Mouse (Mus musculus): Measurements from ENCODE around the gene Zbtb4.
A peak's percentile ranks its signal among the peaks of the same experiment; 100 is the strongest.

Gene Zbtb4

DNA sequence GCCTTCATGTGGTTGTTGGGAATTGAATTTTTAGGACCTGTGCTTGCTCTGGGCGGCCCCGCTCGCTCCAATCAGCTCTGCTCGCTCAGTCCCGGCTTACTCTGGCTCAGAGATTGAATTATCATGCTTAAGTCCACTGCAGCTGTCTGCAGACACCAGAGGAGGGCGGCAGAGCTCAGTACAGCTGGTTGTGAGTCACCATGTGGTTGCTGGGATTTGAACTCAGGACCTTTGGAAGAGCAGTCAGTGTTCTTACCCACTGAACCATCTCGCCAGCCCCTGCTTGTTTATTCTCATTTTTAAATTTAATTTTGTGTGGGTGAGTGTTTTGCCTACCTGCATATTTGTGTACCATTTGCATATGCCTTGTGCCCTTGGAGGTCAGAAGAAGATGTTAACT lies 2.2 kb upstream of the Zbtb4 start:
- DNase-seq (ENCODE audit: low spot score) = no peak

DNA sequence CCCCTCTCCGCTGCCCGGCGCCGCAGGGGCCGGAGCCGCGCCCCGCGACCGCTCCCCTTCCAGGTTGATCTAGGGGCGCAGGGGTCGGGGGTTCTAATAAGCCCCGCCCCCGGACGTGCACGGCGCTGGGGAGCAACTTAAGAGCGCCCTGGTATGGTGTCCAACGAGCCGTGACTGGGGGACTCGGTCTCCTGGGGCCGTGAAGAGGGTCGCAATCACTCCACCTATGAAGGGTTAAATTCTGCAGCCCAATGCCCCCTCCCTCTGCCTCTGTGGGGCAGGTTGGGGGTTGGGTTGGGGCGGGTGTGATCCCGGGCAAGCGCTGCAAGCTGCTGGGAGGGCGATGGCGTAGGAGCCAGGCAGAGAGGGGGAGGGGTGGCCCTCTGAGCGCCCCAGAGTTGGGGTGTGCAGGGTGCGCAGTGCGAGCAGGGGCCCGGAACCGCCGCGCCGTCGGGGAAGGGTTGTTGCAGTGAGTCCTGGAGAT lies 456 bp downstream of the Zbtb4 start:
- peak; percentile 82 for DNase-seq (ENCODE audit: low spot score)

DNA sequence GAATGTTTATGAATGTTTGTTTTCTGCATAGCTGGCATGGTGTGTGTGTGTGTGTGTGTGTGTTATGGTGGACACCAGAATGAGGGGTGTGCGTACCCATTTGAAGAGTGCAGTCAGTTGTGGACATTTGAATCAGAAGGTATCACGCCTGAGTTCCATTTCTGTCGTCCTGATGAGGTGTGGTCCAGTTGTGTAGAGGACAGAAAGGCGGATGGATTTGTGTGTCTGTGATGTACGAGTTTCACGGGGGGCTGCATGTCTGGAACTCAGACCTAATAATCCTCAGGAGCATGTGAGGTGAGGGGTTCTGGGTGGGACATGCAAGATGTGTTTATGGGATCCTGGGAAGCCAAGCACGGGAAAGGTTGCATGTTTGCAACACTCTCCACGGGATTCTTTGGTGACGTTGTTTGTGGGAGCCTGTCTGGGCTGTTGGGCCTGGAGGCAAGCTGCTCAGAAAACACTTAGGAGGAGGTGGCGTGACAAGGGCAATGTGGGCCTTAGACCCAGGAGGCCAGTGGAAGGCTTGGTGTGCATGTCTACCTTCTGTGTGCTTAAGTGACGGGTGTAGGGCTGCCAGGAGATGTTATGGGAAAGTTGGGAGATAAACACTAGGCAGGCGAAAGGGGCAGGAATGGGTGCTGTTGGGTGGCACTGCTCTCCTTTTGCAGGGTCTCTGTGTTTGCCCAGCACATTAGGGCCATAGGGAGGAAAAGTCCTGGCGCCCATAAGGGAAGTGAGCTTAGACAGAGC lies 1.3 kb downstream of the Zbtb4 start:
- no peak for DNase-seq (ENCODE audit: low spot score)

DNA sequence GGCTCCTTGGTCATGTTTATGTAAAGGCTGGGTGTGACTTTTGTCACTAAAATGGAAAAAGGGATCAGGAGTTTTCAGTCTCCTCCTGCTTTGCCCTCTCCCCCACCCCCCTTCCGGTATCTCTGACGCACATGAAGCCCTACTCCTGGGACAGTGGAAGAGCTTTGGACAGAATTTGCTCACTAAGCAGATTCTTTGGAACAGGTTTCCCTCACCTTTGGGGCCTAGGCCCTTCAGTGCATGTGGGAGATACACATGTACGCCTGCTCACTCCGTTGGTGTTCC lies 1.9 kb downstream of the Zbtb4 start:
- no peak for DNase-seq (ENCODE audit: low spot score)

DNA sequence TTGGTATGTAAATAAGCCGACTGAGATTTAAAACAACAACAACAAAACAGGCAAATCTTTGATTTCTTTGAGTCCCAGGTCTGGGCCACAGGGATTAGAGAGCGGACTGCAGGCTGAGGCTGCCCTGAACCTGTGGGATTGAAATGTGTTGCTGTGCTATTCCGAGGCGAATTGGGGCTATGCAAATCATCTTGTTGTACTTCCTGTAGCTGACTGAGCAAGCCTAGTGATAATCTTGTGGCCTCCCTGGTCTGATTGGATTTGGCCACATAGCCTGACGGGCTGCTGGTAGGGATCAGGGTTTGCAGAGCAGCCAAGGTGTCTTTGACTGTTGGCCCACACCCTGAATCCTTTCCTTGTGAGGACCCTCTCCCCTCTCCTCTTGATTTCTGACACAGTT lies 9.2 kb downstream of the Zbtb4 start:
- DNase-seq (ENCODE audit: low spot score) = no peak

DNA sequence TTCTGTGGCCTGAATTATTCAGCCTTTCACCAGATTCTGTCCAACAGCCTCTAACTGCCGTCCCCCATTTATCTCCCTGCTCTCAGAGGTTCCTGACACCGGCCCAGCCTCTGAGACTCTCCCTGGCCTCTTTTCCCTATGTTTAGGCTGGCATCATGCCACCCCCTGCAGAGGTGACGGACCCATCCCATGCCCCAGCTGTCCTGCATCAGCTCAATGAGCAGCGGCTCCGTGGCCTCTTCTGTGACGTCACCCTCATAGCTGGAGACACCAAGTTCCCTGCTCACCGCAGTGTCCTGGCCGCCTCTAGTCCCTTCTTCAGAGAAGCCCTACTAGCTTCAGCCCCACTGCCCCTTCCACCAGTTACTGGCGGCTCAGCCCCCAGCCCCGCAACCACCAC lies 10.0 kb downstream of the Zbtb4 start:
- DNase-seq (ENCODE audit: low spot score) = no peak

DNA sequence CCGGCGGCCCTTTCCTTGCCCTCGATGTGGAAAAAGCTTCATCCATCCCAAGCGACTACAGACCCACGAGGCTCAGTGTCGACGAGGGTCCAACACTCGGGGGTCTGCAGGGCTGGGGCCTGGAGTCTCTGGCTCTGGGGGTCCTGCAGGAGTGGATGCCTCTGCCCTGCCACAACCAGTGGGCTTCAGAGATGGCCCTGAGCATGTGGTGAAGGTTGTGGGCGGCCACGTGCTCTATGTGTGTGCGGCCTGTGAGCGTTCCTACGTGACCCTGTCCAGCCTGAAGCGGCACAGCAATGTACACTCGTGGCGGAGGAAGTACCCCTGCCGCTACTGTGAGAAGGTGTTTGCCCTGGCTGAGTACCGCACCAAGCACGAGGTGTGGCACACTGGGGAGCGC lies 10.8 kb downstream of the Zbtb4 start:
- no peak for DNase-seq (ENCODE audit: low spot score)

DNA sequence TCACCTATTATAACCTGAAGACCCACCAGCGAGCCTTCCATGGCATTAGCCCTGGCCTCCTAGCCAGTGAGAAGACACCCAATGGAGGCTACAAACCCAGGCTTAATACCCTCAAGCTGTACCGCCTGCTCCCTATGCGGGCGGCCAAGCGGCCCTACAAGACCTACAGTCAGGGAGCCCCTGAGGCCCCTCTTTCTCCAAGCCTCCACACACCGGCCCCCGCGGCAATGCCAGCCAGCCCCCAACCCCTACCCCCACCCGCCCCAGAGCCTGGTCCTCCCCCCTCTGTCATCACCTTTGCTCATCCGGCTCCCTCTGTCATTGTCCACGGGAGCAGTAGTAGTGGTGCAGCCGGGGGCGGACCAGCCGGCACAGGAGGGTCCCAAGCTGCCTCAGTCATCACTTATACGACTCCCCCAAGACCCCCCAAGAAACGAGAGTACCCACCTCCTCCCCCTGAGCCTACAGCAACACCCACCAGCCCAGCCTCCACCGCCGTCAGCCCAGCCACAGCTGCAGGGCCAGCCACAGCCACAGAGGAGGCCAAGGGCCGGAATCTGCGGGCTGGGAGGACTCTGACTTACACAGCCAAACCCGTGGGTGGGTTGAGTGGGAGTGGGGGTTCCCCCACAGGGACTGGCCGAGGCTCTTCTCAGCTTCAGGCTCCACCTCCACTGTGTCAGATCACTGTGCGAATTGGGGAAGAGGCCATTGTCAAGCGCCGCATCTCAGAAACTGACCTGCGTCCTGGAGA lies 12.0 kb downstream of the Zbtb4 start:
- DNase-seq (ENCODE audit: low spot score) = peak; percentile 68

DNA sequence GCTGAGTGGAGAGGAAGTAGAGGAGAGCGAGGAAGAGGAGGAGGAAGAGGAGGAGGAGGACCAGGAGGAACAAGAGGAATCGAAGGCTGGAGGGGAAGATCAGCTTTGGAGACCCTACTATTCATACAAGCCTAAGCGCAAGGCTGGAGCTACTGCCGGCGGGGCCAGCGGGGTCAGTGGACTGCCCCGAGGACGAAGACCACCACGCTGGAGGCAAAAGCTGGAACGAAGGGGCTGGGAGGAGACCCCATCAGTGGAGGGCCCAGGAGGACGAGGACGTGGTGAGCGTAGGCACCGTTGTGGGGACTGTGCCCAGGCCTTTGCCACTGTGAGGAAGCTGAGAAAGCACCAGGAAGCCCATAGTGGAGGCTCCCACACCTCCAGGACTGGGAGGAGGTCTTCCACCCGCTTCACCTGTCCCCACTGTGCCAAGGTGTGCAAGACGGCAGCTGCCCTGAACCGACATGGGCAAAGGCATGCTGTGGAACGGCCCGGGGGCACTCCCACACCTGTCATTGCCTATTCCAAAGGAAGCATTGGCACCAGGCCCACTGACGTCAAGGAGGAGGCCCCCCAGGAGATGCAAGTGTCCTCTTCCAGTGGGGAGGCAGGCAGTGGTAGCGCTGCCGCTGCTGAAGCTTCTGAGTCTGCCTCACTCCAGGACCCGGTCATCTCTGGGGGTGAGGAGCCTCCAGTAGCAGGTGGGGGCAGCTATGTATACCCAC lies 12.7 kb downstream of the Zbtb4 start:
- DNase-seq (ENCODE audit: low spot score) = peak; percentile 62

DNA sequence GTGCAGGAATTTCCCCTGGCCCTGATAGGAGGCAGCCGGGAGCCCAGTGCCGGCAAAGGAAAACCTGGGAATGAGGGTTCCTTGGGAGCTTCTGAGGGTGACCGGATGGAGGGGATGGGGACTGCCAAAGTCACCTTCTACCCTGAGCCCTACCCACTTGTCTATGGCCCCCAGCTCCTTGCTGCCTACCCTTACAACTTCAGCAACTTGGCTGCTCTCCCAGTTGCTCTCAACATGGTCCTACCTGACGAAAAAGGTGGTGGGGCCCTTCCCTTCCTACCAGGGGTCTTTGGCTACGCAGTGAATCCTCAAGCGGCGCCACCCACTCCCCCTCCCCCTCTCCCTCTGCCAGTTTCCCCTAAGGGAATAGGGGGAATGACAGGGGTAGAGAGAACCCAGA lies 13.3 kb downstream of the Zbtb4 start:
- DNase-seq (ENCODE audit: low spot score) = no peak

DNA sequence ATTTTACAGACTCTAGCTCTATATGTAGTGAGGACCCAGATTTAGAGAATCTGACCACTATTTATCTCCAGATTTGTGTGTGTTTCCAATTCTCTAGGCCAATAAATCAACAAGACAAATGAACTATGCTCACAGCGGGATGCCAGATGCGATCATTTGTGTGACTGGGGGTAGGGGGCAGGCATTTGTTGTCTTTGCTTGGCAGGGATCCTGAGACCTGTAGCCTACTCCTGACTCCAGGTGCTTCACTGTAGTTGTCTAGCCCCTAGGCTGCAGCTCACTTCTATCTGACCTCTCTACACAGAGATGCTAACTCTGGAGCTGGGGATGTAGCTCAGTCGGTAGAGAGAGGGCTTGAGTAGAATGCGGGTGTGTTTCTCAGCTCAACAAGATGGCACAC lies 16.1 kb downstream of the Zbtb4 start:
- no peak for DNase-seq (ENCODE audit: low spot score)

DNA sequence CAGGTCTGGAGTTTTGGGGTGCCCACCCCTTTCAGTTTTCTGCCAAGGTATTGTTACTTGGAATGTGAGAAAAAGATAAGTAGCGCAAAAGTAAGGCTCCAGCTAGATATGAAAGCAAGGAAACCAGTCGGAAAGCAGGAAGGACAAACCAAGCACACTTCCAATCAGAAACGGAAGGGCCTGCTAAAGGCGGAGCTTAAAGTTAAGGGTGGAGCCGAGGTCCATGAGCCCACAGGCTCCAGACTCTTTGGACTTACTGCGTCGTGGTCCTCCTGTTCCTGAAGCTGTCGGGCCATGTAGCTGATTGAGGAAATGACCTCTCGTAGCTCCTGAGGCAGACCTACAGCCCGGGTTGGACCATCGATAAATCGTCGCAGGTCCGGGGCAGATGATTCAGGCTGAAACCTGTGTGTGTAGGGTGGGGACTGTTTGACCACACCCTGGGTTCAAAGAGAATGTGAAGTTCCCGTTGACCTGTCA lies 19.1 kb downstream of the Zbtb4 start:
- DNase-seq (ENCODE audit: low spot score) = peak; percentile 55

DNA sequence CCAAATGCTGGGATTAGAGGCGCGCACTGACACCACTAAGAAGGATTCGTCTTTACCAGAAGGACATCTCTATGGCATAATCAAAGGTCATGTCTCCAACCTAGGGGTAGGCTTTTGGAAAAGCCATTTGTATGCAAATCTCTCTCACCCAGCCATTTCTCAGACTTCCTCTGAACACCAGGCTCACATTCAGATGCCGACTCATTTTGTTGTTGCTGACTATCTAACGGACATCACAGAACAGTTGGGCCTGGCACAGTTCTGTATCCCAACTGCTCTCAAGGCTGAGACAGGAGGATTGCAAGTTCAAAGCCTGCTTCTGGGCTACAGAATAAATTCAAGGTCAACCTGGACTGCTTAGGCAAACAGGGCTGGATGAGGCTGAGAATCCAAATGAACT lies 21.6 kb downstream of the Zbtb4 start:
- no peak for DNase-seq (ENCODE audit: low spot score)

DNA sequence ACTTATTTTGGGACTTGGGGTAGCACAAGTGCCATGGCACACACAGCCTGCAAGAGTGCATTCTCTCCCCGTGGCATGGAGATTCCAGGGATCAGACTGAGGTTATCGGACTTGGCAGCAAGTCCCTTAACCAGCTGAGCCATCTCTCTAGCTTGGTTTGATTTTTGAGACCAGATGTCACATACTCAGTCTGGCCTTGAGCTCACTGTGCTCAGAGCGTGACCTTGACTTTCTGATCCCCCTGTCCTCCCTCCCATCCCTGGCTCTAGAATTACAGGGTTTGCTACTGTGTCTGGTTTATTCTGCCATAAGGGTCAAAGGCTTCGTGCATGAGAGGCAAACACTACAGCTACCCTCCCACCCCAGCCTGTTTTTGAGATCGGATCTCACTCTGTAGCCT lies 23.7 kb downstream of the Zbtb4 start:
- no peak for DNase-seq (ENCODE audit: low spot score)

DNA sequence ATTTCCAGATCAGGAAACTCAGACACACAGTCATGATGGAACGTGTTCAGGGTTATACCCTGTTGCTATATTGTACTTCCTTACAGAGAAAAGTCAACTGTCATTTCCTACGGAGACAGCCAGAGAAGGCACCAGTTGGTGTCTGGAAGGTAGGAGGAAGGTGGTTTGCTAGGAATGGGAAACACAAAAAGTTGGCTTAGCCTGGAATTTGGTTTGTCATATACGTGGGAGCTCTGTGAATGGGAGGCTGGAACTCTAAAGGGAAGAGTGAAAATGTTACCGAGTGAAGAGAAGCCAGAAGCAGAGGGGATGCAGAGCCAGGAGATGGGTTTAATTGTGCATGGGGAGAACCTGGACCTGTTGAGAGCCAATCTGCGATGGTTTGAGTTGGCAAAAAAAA lies 25.7 kb downstream of the Zbtb4 start:
- DNase-seq (ENCODE audit: low spot score) = no peak

DNA sequence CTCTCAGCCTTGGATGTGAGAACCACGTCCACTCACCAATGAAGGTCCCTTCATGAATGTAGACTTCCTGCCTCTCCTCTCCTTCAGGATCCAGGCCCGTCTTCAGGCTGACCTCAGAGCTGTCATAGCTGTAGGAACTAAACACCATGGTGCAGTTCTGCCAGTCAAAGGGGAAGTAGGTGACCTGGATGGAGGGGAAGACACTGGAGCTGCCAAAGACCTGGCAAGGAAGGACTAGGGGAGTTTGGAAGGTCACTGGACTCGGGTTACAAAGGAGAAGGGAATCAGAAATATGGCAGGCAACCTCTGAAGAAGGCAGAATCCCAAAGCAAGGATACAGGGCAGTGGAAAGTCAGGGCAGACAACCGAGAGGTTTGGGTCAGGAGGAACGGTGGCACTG lies 27.7 kb downstream of the Zbtb4 start:
- DNase-seq (ENCODE audit: low spot score) = no peak

DNA sequence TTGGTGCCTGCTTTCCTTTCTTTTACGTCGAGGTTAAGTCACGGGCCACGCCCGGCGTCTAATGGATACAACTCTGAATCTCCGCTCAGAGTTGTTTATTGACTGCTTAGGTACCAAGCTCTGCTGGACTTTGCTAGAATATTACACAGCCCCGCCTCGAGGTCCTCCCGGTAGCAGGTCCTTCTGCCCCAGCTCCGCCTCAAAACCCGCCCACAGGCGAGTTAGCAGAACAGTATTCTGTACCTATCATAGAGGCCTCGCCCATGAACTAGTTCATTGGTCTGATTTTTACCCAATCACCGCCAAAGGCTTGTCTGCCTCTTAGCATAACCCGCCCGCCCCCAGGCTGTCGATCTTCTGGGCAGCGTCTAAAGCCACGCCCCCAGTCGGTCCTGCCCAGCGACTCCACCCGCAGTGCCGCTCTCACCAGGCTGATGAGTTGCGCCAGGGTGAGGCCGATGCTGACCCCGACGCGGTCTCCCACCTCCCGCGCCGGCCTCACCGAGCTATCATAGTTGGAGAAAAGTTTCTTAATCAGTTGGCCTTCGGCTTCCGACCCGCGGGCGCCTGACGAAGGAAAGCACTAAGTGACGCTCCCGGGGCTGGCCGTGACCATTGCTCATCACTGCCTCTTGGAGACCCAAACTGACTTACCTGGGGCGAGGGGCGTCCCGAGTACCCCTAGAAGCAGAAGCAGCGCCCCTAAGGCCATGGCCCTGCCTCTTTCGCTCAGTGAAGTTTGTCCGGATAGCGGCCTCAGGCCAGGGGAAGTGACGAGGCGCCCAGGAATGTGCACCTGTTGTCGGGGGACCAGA lies 29.7 kb downstream of the Zbtb4 start, which contains the start of gene Chrnb1:
TSS of gene Chrnb1 (minus strand) at position 776 of the 815 bp plus-strand sequence.
- DNase-seq (ENCODE audit: low spot score) = peak; percentile 94

DNA sequence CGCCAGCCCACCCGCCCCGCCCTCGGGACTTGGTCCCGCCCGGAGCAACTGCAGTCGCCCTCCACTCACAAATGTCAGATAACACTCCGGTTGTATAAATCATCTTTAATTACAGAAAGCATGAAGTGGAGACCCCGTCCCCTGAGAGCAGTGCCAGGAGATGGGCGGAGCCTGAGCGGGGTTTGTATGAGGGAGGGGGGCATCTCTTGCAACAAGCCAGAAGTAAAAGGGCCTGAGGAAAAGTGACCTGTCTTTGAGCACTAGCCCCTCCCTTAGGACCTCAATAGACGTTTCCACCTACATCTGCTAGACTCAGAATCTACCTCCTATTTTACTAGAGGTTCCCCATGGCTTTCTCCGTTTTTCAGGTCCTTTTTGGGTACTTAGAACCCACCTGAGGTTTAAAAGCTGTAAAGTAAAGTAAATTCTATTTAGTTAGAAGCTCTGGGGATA lies 30.3 kb downstream of the Zbtb4 start:
- no peak for DNase-seq (ENCODE audit: low spot score)

DNA sequence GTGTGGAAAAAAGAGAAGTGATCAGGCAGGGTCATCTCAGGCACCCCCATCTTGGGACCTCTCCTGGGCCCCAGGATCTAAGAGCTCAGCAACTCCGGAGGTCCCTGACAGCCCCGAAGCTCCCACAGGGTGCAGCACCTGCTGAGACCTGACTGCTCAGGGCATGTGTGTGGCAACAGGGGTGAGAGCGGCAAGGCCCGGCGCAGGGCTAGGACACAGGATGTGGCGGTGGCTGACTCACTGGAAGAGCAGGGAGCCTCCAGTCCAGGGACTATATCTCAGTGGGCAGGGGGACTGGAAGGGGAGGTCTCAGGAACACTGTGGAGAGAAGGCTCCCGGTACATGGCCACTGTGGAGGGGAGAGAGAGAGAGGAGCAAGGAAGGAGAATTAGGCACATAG lies 32.2 kb downstream of the Zbtb4 start:
- no peak for DNase-seq (ENCODE audit: low spot score)

DNA sequence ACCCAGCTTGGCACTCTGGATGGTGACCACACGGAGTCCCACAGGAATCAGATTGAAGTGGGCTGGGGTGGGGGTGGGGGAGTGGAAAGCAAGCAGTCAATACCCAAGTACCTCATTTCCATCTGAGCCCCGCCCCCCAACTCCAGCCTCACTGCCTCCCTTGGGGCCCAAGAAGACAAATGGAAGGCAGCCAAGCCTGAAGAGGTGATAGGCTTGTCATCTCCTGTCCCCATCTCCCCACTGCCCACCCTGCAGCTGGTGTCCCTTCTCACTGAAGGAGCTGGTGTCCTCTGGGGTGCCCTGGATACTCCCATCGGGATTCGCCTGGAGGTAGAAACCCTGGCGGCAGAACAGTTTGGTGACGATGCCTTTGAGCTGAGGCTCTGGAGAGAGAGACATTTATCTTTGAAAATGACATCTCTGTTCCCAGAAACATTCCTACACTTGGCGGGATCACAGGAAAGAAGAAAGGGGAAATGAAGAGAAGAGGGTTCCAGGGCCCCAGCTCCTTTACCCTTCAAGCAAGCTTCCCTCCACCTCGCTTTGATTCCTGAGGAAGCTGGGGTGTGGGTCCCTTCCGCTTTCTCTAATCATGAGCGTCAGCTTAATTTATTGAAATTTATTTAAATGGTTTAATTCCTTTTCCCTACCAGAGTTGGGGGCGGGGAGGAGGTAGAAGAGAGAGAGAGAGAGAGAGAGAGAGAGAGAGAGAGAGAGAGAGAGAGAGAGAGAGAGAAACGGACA lies 33.9 kb downstream of the Zbtb4 start:
- peak; percentile 64 for DNase-seq (ENCODE audit: low spot score)

DNA sequence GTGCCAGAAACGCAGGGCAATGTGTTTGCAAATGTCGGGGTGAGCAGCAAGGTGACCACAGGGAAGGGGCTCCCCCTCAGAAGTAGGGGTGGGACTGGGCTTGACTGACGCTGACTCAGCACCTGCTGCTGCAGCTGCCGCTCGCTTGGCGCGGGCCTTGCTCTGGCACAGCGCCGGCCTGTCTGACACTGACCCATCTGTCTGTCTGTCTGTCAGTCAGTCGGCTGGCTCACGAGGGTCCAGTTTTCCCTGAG lies 34.4 kb downstream of the Zbtb4 start:
- DNase-seq (ENCODE audit: low spot score) = peak; percentile 66
